Mouse (Mus musculus) forebrain, embryonic 10.5 days (tissue): ENCODE results near the gene Hist1h4n. TPM values are rescaled to one million over a fixed set of nuclear protein-coding genes. Genes with fewer than 3 reads are reported as not detected.
A peak's percentile ranks its signal among the peaks of the same experiment; 100 is the strongest.
"Not testable (repeated sequence)": the region's sequence is repeated elsewhere in the genome, so short reads cannot be mapped to it uniquely, and the experiment has no call there.

Source experiments
- DNase-seq: peaks from one replicate; pipeline ENCODE4 v3.0.0-alpha.2; 2017; ENCODE audit warnings: low spot score; ENCODE audit errors: extremely low spot score
- H3K27ac ChIP-seq: fragments of 300-500 bp; sonication (generic); 2 replicates; pipeline ENCODE4 v1.5.1; 2016; ENCODE audit warnings: mild to moderate bottlenecking
- H3K27me3 ChIP-seq: fragments of 300-500 bp; sonication (generic); 2 replicates; pipeline ENCODE4 v1.6.1; 2016; ENCODE audit warnings: mild to moderate bottlenecking; ENCODE audit not compliant: poor library complexity, severe bottlenecking
- H3K36me3 ChIP-seq: fragments of 300-500 bp; sonication (generic); replicated peaks from 2 replicates; pipeline ENCODE4 v1.6.1; 2016; ENCODE audit warnings: mild to moderate bottlenecking, moderate library complexity
- H3K4me1 ChIP-seq: fragments of 300-500 bp; sonication (generic); 2 replicates; pipeline ENCODE4 v1.6.1; 2016
- H3K4me3 ChIP-seq: fragments of 300-500 bp; sonication (generic); 2 replicates; pipeline ENCODE4 v1.5.1; 2016; ENCODE audit warnings: mild to moderate bottlenecking, moderate library complexity
- H3K9me3 ChIP-seq: fragments of 300-500 bp; sonication (generic); 2 replicates; pipeline ENCODE4 v1.6.1; 2016; ENCODE audit warnings: mild to moderate bottlenecking, moderate library complexity
- WGBS: fragments of 180-500 bp; shearing (Covaris S2); methylation state at CpG from one replicate; pipeline ENCODE4 v1.1.7; 2016; 5-methylcytosine and 5-hydroxymethylcytosine counted together
- polyA plus RNA-seq: library from polyadenylated mRNA; unstranded; fragments of >200 nt; fragmentation: Nextera tagmentation; extraction: Ambion mirVana; gene quantifications from 2 replicates; pipeline ENCODE4 v1.2.1, GENCODE M21; 2016

The Hist1h4n gene
- polyA plus RNA-seq: 9.3 and 9.4 TPM in 2 replicates

DNA sequence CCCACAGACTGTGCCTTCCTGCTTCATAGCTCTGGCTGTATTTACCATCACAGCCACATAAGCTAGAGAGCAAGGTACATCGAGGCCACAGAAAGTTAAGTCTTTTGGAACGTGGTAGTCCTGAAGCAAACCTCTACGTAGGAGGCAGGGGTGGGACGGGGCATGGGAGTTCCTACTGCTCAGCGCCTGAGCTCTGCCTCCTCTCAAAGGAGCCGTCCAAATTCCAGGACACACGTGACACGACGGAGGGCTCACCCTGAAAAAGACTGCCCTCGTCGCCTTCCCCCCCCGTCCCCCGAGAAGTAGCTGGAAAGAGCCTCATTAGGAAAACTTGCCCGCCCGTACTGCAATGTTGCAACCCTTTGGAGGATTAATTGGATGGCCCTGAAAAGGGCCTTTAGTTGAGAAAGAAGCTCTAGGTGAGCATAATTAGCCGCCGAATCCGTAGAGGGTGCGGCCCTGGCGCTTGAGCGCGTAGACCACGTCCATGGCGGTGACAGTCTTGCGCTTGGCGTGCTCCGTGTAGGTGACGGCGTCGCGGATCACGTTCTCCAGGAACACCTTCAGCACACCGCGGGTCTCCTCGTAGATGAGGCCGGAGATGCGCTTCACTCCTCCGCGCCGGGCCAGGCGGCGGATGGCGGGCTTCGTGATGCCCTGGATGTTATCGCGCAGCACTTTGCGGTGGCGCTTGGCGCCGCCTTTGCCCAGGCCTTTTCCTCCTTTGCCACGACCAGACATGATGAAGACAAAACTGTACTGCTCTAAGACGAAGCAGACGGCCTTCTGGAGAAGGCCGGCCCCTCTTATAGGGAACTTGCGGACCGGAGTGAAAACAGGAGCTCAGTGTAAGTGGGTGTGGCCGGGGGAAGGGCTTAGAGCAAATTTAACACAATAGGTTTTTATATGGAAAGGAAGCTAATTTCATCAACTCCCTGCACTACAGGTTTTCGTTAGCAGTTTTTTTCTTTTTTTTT lies at the start of gene Hist1h4n:
Gene Hist1h4n, minus strand, starts transcription at position 779 of the 977 bp plus-strand sequence.
- peak within 1 kb of the TSS; percentile 74 for H3K27ac ChIP-seq
- WGBS: under 1% methylated on average over 30 of the region's 58 CpGs

DNA sequence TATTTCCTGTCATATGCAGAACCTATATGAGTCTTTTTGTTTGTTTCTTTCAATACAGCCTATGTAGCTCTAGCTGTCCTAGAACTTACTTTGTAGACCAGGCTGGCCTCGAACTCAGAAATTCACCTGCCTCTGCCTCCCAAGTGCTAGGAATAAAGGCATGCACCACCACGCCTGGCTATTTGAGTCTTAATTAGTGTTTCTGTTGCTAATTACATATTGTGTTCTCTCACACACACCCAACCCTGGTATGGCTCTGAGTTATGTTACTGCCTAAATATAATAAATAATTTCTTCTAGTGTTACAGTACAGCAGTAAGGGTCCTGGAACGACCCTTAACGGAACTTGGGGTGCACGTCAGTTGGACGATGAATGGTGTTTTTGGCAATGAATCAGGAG lies 48.7 kb upstream of the Hist1h4n start:
- H3K27me3 ChIP-seq: no peaks in the 10 kb centered on the region
- no peaks in the 10 kb centered on the region for H3K36me3 ChIP-seq
- peaks cover 17% of the 10 kb centered on the region for H3K4me1 ChIP-seq
- no peak overlapping the region for H3K27ac ChIP-seq
- WGBS: 92% methylated on average over 6 of the region's 6 CpGs
- H3K4me3 ChIP-seq: no peak overlapping the region
- no peaks in the 10 kb centered on the region for H3K9me3 ChIP-seq
- no peak for DNase-seq

More for the DNA sequence above, at the start of gene Hist1h4n:
- not testable (repeated sequence) for H3K36me3 ChIP-seq, DNase-seq, H3K9me3 ChIP-seq, H3K27me3 ChIP-seq, H3K4me1 ChIP-seq
- H3K4me3 ChIP-seq: peak within 1 kb of the TSS; percentile 34

DNA sequence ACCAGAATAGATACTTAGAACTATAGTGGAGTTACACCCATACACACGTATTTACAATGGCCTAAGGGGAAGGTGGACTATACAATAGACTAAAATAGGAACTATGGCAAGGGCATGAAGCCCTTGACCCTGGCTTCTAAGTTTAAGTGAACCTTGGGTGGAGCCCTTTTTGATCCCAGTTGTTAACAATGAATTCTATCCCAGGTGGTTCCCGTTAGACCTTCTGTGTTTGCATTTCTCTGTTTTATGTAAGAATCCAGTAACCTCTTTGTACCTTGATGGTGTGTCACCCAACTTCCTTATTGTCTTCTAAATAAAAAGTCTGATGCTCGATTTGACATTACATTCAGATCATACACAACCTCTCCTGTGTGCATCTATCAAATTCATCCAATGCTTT lies 33.5 kb upstream of the Hist1h4n start:
- H3K4me3 ChIP-seq, H3K27ac ChIP-seq, DNase-seq, H3K27me3 ChIP-seq, H3K36me3 ChIP-seq, H3K4me1 ChIP-seq, H3K9me3 ChIP-seq: not testable (repeated sequence)
- WGBS: 85% methylated on average over 3 of the region's 3 CpGs

DNA sequence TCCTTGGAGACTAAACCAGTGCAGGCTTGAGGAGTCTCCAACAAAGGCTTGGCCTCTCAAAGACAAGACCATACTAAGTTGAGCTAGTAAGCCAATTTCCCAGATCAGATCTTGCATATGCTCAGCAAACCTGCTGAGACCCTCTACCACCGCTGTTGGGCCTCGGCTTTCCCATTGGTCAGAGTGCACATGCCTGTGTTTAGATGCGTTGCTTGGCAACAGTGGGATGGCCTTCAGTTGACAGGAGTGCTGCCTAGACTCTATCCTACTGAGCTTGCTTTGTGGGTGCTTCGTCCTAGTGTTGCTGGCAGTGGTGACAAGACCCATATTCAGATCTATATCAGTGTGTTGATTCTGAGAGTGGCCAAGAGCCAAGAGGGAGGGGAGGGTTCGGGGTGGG lies 29.6 kb upstream of the Hist1h4n start:
- no peak overlapping the region for H3K4me3 ChIP-seq
- H3K4me1 ChIP-seq: peaks cover 7% of the 10 kb centered on the region
- 8% methylated on average over 5 of the region's 5 CpGs for WGBS
- H3K9me3 ChIP-seq: no peaks in the 10 kb centered on the region
- H3K27ac ChIP-seq: no peak overlapping the region
- no peaks in the 10 kb centered on the region for H3K27me3 ChIP-seq
- H3K36me3 ChIP-seq: no peaks in the 10 kb centered on the region
- peak; percentile 38 for DNase-seq

DNA sequence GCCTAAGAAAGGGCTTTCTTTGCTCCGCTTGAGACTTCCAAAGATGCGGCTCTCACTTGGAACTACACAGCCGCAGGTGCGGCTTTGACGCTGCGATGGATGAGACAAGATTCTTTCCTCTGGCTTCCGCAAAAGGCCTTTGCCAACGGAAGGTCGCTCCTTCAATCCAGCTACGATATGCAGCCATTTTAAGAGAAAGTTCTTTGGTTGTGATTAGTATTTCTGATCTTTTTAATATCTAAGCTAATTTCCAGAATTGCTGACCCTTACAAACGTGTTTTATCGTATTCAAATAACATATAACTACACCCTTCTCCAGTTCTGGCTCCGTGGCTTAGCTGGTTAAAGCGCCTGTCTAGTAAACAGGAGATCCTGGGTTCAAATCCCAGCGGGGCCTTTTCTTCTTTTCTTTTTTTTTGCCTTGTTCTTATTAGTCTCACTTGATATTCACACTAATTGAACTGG lies 23.7 kb upstream of the Hist1h4n start:
- no peaks in the 10 kb centered on the region for H3K27me3 ChIP-seq
- no peaks in the 10 kb centered on the region for H3K36me3 ChIP-seq
- H3K27ac ChIP-seq: peak overlapping the region; percentile 70
- peaks cover 3% of the 10 kb centered on the region; the same call in 1 of the 2 replicates for H3K4me1 ChIP-seq
- under 1% methylated on average over 15 of the region's 15 CpGs for WGBS
- no peaks in the 10 kb centered on the region for H3K9me3 ChIP-seq
- peak overlapping the region; percentile 62 for H3K4me3 ChIP-seq
- peak; percentile 58 for DNase-seq

DNA sequence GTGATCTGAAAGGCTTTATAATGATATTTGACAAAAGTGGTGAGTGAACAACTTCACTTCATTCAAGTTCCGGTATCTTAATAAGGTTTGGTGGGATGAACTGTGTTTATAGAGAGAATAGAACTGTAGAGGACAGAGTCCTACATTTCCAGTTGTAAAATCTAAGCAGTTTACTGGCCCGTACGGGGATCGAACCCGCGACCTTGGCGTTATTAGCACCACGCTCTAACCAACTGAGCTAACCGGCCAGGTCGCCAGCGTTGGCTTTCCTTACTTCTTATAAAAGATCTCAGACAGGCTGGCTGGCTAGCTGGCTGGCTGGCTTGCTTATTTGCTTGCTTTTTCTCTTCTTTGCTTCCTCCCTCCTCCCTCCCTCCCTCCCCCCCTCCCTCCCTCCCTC lies 23.1 kb upstream of the Hist1h4n start:
- WGBS: under 1% methylated on average over 11 of the region's 11 CpGs
- Histone ChIP-seq H3K9me3 (no peaks in the 10 kb centered on the region), H3K36me3 (no peaks in the 10 kb centered on the region), H3K27ac (peak overlapping the region; percentile 70), H3K27me3 (no peaks in the 10 kb centered on the region), H3K4me3 (peak overlapping the region; percentile 62), H3K4me1 (peaks cover 3% of the 10 kb centered on the region; the same call in 1 of the 2 replicates)
- peak; percentile 88 for DNase-seq

DNA sequence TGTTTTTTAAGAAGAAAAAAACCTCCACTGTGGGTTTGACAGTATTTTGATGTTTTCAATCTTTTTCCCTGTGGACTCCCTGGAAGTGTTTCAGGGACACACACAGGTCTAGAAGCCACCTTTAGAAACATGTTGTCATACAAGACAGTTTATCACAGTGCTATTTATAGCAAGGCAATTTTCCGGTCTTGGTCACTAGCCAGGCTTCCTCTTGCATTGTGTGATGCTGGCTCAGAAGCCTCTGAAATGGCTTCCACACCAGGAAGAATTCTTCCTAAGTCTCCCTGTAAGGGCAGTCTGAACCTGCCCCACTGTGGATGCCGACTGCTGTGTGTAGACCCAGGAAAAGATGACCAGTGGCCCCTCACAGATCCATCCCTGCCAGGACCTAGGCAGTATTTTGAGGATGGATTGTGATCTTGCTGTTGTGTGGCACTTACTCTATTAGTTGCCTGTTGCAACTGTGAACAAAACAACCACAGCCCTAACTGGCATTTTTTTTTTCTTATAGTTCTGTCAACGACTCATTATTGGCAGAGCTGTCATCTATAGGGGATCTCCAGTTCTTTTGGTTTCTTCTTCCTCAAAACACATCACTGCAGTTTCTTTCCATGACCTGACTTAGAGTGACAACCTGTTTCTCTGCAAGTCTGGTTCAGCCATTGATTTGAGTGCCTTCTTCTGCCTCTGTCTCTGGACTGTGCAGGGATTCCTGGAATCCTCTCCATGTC lies 20.4 kb upstream of the Hist1h4n start:
- H3K27me3 ChIP-seq: no peaks in the 10 kb centered on the region
- no peak for DNase-seq
- H3K4me1 ChIP-seq: peaks cover 6% of the 10 kb centered on the region
- no peaks in the 10 kb centered on the region for H3K9me3 ChIP-seq
- H3K36me3 ChIP-seq: no peaks in the 10 kb centered on the region
- H3K27ac ChIP-seq: no peak overlapping the region
- WGBS: 87% methylated on average over 3 of the region's 3 CpGs
- no peak overlapping the region for H3K4me3 ChIP-seq

DNA sequence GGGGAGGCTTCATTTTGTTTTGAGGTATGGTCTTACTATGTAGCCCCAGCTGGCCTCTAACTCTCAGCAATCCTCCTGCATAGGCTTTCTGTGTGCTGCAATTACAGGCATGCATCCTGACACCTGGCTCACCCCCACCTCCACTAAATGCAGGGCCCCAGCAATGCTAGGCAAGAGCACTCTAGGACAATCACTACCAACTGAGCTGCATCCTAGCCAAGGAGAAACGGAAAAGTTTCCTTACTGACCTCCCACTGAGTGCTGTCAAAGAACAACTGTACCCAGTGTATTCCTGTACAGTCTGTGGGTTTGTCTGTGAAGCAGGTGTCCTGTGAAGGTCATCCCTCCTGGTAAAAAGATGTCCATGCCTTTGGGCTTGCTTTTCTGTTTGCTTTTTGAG lies 18.7 kb upstream of the Hist1h4n start:
- H3K36me3 ChIP-seq, H3K27ac ChIP-seq, H3K9me3 ChIP-seq, H3K27me3 ChIP-seq, H3K4me1 ChIP-seq, H3K4me3 ChIP-seq, DNase-seq: not testable (repeated sequence)
- 43% methylated on average over 1 of the region's 1 CpGs for WGBS

DNA sequence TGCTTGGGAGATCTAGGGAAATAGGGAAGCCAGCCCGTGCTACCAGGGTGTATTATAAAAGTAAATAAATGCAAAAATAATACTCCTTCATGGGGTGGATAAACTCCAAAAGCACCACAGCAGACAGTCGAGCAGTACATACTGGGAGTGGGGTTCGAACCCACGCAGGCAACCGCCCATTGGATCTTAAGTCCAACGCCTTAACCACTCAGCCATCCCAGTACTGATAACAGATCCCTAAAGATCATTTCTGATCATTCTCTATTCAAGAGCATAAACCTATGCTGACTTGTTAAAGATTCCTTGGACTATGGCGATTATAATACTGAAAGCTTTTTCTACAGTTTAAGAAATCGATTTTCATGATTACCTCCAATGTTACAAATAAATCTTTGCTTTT lies 15.9 kb upstream of the Hist1h4n start:
- Histone ChIP-seq H3K27me3 (no peaks in the 10 kb centered on the region), H3K4me1 (peaks cover 3% of the 10 kb centered on the region; the same call in 1 of the 2 replicates), H3K9me3 (no peaks in the 10 kb centered on the region), H3K27ac (no peak overlapping the region), H3K36me3 (no peaks in the 10 kb centered on the region), H3K4me3 (peak overlapping the region; percentile 36)
- DNase-seq: peak; percentile 27
- 14% methylated on average over 8 of the region's 8 CpGs for WGBS

DNA sequence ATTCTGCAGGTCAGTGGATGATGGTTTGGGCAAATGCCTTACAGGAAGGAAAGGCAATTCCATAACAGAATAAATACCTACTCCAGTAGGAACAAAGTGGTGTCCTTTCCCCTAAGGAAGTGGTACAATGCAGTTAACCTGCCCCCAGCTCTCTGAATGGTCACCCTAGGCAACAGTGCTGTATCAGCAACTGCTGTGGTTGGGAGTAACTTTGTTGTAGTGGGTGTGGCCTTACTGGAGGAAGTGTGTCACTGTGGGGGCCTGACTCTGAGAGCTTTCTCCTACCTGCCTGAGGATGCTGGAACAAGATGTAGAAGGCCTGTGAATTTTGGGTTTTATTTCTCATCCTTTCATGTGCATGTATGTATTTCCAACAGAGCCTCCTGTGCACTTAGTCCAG lies 14.4 kb upstream of the Hist1h4n start:
- H3K27me3 ChIP-seq, H3K4me3 ChIP-seq, H3K4me1 ChIP-seq, DNase-seq, H3K36me3 ChIP-seq, H3K9me3 ChIP-seq, H3K27ac ChIP-seq: not testable (repeated sequence)

DNA sequence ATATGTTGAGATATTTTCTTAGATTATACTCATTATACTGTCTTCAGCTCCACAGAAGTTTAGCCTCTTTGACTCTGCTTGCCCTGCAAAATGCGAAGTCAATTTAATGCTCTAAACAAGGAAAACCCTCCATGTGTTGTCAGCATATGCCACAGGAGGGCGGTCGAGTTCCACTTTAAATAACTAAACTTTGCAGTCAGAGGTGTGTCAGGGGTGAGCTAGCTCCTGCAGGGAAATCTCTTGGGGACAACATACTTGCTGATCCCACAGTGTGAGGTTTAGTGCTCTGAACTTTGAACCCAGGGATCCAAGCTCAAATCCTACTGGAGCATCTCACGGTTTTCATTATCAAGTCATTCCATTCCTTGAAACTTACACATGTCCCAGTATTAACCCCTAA lies 8.5 kb upstream of the Hist1h4n start:
- not testable (repeated sequence) for H3K4me3 ChIP-seq, H3K9me3 ChIP-seq, H3K27ac ChIP-seq, DNase-seq, H3K4me1 ChIP-seq, H3K36me3 ChIP-seq, H3K27me3 ChIP-seq
- no CpG with 5 or more reads among the region's 4 CpGs for WGBS

DNA sequence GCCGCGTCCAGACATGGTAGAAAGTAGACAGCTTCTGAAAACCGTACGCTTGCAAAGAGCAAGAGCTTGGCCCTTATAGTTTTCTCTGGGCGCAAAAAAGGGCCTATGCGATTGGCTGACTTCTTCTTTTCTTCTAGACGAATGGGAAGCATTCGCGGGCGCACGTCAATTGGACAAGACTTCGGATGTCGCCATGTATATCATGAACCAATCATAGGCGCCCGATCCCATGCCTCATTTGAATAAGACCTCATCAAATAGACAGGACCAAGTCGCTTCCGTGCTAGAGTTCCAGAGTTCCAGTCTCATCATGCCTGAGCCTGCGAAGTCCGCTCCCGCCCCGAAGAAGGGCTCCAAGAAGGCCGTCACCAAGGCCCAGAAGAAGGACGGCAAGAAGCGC lies 1.5 kb upstream of the Hist1h4n start, which contains the start of the genes Hist1h2ap and Hist1h2br:
Gene Hist1h2ap, minus strand, starts transcription at position 47 of the 400 bp plus-strand sequence.
Gene Hist1h2br, plus strand, starts transcription at position 283 of the 400 bp plus-strand sequence.
- H3K27ac ChIP-seq, H3K4me3 ChIP-seq, H3K4me1 ChIP-seq, DNase-seq, H3K36me3 ChIP-seq, H3K27me3 ChIP-seq, H3K9me3 ChIP-seq: not testable (repeated sequence)
- WGBS: no CpG with 5 or more reads among the region's 24 CpGs

DNA sequence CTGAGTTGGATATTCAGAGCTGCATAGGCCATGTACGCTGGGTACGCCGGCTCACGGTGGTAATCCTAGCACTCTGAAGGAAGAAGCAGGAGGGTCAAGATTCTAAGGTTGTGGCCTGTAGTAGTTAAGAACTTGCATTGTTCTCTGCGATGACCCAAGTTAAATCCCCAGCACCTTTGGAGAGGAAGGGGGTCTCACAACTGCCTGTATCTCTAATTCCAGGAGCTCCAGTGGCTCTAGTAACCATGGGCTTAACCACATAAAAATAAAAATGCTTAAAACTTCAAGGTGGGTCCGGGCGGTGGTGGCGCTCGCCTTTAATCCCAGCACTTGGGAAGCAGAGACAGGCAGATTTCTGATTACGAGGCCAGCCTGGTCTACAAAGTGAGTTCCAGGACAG lies 1.7 kb downstream of the Hist1h4n start:
- peak overlapping the region; percentile 18 for H3K4me3 ChIP-seq
- no peaks in the 10 kb centered on the region for H3K27me3 ChIP-seq
- peaks cover 4% of the 10 kb centered on the region for H3K4me1 ChIP-seq
- WGBS: 90% methylated on average over 10 of the region's 10 CpGs
- peak; percentile 19 for DNase-seq
- H3K27ac ChIP-seq: peak overlapping the region; percentile 72
- no peaks in the 10 kb centered on the region for H3K9me3 ChIP-seq
- H3K36me3 ChIP-seq: peaks cover 7% of the 10 kb centered on the region
